Mouse (Mus musculus): ENCODE measurements around the gene Edar.
"Not testable (repeated sequence)": the region's sequence is repeated elsewhere in the genome, so short reads cannot be mapped to it uniquely, and the experiment has no call there.

Gene Edar

GRCm38 (mm10) chr10:58675533-58675932 is at the start of gene Edar:
Gene Edar, minus strand, starts transcription at chr10:58675654.
- DNase-seq: peak; percentile 63 to 73

- DNase-seq: not testable (repeated sequence)
Observed at GRCm38 (mm10) chr10:58718110-58718509, 42.7 kb upstream of the Edar start, which contains the start of gene Gm17542. Gene Gm17542, minus strand, starts transcription at chr10:58718210.

- no peak for DNase-seq
Observed at GRCm38 (mm10) chr10:58714789-58715148, 39.3 kb upstream of the Edar start.

GRCm38 (mm10) chr10:58713855-58714788 is 38.7 kb upstream of the Edar start:
- DNase-seq: no peak

- DNase-seq: no peak
Observed at GRCm38 (mm10) chr10:58713225-58713624, 37.8 kb upstream of the Edar start.

GRCm38 (mm10) chr10:58709021-58709420 is 33.6 kb upstream of the Edar start:
- no peak for DNase-seq

GRCm38 (mm10) chr10:58700578-58700977 is 25.1 kb upstream of the Edar start:
- no peak for DNase-seq

- DNase-seq: no peak
Observed at GRCm38 (mm10) chr10:58700160-58700559, 24.7 kb upstream of the Edar start.

GRCm38 (mm10) chr10:58698955-58699354 is 23.5 kb upstream of the Edar start:
- no peak for DNase-seq

- no peak for DNase-seq
Observed at GRCm38 (mm10) chr10:58691051-58691450, 15.6 kb upstream of the Edar start.

GRCm38 (mm10) chr10:58679298-58679697 is 3.8 kb upstream of the Edar start:
- DNase-seq: no peak

GRCm38 (mm10) chr10:58673278-58674061 is 2.0 kb downstream of the Edar start:
- DNase-seq: peak; percentile 71 to 74

- DNase-seq: no peak
Observed at GRCm38 (mm10) chr10:58672557-58673277, 2.7 kb downstream of the Edar start.

GRCm38 (mm10) chr10:58663868-58664267 is 11.6 kb downstream of the Edar start:
- DNase-seq: no peak

GRCm38 (mm10) chr10:58663417-58663816 is 12.0 kb downstream of the Edar start:
- peak in 1 of 2 experiments; percentile 12 for DNase-seq

GRCm38 (mm10) chr10:58659268-58659986 is 16.0 kb downstream of the Edar start:
- DNase-seq: no peak

GRCm38 (mm10) chr10:58657731-58658130 is 17.7 kb downstream of the Edar start:
- no peak for DNase-seq

- DNase-seq: no peak
Observed at GRCm38 (mm10) chr10:58653679-58654078, 21.8 kb downstream of the Edar start.

GRCm38 (mm10) chr10:58652418-58653394 is 22.7 kb downstream of the Edar start:
- DNase-seq: no peak

GRCm38 (mm10) chr10:58652045-58652417 is 23.4 kb downstream of the Edar start:
- no peak for DNase-seq

Data from cerebellum, adult 18-20 months (tissue).